Mouse (Mus musculus) layer of hippocampus, adult 8-10 months (tissue): ENCODE results near the gene Grasp. TPM values are rescaled to one million over a fixed set of nuclear protein-coding genes. Genes with fewer than 3 reads are reported as not detected.

ENCODE experiments used
- DNase-seq, 2 experiments: peaks; one replicate each; pipeline ENCODE4 v3.0.0; 2022; ENCODE audit warnings: low spot score in 2 of 2
- total RNA-seq, 4 experiments: library from RNA; stranded (reverse); gene quantifications; 2 replicates each; pipeline ENCODE4 v1.2.4; 2022

Gene Grasp
- total RNA-seq, 4 experiments from 2014 or later, result 57.6 to 64.4 (median 61.9) TPM

DNA sequence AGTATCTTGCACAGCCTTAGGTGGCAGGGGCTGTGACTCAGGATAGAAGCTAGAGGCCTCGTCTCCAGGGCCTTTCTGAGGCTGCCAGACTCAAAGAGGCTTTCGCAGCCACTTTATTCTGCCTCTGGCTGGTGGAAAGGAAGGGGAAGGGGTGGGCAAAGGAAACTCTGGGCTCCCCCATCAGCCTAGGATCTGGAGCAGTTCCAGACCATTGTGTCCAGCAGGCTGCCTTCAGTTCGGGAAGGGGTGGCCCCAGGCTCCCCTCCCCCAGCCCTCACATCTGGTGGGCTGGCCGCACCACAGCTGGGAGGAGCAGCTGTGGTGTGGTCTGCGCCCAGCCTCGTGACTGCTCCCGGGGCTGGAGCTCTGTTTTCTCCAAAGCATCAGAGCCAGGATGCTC is 4.0 kb downstream of the Grasp start:
- no peak for DNase-seq

DNA sequence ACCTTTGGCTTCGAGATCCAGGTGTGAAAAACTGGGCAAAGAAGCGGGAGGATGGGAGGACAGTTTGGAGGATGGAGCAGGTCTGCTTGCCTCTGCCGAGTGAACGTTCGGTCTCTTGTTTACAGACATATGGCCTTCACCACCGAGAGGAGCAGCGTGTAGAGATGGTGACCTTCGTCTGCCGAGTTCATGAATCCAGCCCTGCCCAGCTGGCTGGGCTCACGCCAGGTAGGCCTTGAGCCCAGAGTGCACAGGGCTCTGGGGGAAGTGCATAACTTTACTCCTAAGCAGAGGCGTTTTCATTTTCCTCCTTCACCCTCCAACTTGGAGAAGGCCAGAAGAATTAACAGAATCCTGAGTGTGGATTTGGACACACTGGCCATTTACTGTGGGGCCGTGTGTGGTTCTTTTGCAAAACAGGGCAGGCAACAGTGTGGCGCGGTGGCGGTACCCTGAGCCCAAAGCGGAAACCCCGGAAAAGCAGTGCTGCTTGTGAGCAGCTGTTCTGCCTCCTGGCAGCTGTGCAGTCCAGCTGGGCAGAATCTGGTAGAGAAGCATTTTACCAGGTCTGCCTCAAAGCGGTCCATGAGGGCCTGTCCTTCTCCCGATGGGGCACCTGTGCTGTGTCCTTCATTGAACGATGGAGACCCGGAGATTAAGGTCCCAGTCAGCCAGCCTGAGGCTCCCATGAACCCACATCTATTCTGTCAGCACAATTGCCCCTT is 5.0 kb downstream of the Grasp start:
- DNase-seq, result no peak

DNA sequence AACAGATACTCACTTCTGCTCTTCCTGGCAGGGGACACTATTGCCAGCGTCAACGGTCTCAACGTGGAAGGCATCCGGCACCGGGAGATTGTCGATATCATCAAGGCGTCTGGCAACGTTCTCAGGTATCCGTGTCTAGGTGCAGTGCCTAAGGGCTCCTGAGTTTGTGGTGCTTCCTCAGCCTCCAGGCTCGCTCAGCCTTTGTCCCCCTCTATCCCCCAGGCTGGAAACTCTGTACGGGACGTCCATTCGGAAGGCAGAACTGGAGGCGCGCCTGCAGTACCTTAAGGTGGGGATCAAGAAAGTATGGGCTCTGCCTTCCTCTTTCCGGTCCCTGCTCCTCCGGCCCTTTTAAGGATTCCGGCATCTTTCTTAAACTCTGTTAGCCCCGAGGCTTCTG is 6.5 kb downstream of the Grasp start:
- DNase-seq, result no peak

DNA sequence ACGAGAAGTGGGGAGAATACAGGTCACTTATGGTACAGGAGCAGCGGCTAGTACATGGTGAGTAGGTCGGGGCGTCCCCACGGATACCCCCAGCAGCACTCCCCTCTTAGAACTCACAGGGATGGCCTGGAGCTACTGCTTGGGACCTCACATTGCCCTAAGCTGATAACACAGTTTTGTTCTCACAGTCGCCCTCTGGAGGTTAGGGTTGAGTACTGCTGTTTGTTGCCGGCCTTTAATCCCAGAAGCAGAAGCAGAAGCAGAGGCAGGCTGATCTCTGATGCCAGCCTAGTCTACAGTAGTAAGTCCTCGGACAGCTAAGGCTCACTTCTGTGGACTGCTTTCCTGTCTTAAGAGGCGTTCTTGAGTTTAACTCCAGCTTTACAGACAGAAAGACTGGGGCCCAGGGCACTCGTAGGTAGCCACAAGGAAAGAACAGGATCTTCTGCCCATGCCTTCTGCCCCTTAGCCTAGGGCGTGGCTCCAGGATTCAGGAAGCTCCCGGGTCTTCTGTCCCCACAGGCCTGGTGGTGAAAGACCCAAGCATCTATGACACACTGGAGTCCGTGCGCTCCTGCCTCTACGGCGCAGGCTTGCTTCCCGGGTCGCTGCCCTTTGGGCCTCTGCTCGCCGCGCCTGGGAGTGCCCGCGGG is 7.1 kb downstream of the Grasp start:
- no peak for DNase-seq

DNA sequence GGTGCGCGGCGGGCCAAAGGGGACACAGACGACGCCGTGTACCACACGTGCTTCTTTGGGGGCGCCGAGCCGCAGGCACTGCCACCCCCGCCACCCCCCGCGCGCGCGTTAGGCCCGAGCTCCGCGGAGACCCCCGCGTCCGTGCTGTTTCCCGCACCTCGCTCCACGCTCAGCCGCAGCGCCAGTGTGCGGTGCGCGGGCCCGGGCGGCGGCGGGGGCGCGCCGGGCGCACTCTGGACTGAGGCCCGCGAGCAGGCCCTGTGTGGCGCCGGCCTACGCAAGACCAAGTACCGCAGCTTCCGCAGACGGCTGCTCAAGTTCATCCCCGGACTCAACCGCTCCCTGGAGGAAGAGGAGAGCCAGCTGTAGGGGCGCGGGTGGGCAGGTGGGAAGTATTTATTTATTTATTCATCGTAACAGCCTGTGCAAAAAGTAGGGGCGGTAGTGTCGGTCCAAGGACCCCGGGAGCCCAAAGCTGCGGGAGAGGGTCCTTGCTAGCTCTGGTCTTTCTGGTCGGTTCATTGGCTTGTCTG is 7.7 kb downstream of the Grasp start:
- no peak for DNase-seq

DNA sequence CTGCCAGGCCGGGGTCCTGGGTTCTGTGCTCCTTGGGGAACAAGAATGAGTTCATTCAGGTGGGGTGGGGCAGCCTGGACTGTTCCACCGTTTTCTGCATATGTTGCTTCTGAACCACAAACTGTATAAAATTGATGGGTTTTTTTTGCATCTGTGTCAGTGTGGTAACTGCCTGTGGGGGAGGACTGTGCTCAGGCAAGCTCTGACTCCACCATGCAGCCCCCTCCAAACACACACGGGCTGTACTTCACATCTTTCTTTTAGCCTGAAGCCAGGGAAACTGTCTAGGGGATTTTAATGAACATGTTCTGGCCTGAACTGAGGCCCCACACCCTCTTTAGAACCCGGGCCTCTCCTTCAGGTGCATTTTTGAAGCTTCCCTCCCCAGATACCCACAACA is 8.6 kb downstream of the Grasp start:
- no peak for DNase-seq

DNA sequence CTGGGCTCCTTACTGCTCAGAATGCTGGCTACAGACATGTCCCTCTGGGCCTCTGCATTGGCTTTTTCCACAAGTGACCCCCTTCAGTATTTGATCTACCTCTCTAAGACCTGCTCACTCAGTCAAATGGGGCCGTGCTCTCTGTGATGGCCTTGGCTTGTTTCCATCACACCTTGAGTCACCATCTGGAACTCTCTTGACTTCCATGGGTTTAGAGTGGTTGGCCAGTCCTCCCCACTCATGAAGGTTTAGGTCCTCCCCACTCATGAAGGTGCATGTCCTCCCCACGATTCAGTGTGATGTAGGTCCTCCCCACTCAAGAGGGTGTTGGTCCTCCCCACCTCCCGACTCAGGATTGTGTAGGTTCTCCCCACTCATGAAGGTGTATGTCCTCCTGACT is 9.2 kb downstream of the Grasp start:
- no peak for DNase-seq

DNA sequence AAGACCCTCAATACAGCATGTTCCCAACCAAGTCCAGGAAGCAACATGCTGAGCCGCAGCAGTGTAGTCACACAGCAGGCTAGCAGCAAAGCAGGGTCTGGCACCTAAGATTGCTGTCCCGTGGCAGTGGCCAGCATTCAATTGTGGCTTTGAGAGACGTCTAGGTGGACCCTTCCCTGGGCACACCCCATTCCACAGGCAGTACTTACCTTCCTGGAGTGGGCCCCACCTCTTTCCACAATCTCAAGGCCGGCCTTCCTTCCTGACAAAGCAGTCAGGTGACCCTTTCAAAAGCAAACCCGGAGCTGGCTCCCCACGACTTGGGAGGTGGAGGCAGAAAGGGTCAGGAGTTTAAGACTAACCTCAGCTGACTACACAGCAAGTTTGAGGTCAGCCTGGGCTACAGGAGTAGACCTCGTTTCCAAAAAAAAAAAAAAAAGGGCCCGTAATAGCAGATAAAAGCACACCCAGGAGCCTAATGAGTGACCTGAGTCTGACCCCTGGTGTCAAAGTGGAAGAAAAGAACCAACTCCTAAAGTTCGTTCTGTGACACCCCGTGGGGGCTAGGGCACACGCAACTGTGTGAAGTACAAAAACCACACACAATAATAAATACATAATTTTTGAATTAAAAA is 9.8 kb downstream of the Grasp start:
- no peak for DNase-seq

DNA sequence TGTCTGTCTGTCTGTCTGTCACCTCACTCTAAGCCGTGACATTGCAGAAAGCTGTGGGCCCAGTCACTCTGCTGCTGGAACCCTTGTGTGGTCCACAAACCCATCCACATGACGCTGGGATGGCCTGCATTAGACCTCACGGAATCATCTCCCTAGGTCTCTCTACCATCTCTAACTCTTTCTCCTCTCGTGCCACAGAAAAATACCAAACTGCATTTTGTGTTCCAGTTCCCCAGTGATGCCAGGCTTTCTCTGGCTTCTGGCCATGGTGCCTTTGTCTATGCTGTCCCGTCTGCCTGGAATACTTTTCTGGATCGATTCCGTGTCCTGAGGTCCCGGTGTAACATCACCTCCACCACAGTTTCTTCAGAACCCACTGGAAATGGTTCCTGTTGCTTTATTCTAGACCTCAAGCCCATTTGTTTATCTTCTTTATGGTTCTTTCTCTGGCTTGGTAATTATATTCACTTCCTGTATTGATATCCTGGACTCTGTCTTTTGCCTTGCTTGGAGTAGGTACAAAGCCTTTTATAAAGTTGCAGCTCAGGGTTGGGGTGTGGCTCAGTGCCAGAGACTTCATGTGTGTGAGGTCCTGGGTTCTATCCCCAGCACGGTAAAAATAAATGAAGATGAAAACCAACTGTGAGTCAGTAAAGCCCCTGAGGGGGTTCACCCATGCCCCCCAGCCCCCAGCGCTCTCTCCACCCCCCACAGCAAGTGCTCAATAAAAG is 10.8 kb downstream of the Grasp start:
- no peak for DNase-seq

DNA sequence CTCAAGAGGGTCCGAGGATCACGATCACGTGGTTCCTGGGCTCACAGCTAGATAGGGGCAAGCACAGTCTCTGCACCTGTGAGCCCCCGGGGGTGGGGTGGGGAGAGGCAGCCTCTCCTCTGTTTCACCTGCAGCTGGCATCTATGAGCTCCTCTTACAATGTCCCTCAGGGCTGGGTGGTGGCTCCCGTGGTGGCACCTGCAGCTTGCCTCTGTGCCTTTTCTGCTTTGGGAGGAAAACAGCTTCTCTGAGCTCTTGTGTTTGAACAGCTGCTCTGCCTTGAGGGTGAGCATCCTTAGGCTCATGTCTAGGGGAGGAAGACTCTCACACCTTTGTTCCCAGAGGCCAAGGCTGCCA is 11.3 kb downstream of the Grasp start:
- no peak for DNase-seq

DNA sequence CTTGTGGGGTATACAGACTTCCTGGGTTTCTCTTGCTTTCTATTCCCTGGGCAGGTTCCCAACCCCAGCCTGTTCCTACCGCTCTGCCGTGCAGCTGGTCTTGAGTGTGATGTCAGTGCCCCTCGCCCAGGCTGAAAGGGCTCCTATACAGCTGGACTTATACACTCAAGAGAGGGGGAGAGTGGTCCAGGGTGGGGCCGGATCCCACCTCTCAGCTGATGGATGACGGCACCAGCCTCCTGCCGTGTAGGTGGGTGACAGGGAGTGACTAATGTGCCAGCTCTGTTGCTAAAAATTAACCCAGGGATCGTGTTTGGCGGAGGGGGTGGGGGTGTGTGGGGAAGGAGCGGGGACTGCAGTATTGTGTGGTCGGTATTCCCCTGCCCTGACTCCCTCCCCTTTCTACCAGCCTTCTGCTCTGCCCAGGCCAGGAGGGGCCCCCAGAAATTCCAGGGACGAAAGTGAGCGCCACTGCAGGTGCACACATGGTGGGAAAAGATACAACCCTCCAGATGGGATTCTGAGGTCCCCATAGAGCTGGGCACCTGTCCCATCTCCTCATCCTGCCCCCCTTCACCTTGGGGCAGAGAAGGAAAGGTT is 11.8 kb downstream of the Grasp start:
- DNase-seq, result no peak

DNA sequence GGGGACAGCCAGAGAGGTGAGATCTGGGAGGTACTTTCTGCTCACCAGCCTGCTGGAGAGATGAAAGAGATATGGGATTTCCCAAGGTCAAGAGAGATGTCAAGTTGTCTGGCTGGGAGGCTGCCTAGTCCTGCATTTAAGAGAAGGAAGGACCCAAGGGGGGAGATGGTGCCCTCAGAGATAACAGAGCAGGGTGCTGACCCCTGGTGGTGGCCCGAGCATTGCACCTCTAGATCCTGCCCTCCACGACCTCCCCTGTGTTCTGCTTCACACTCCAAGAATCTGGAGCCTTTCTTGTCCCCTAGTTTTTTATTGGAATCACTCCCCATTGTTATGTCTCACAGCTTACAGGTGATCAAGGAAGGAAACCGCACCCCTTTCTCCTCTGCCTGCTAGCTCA is 12.9 kb downstream of the Grasp start:
- no peak for DNase-seq

DNA sequence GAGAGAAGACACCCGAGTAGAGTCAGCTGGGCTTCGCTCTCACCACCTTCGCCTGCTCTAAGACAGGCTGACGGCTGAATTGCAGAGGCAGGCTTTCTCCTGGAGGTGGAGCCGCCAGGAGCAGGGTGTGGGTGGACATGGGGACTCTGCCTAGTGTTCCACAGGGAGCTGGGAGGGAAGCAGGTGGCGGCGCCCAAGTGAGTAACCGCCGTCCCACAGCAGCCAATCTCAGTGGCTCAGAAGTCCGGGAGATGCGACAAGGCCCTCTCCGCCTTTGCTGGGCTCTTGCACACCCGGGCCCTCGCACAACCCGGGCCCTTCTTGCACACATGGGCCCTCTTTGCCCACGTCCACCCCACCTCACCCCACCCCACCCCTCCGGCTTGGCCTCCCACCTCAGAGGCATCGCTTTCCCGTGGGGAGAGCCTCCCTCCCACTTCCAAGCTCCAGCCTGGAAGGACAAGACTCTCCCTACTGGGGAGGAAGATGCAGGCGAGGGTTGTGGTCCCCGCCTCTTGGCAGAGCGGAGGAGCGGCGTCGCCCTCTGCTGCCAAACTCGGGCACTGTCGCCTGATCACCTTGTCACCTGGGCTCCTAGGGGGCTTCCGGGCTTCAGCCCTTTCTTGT is 15.0 kb downstream of the Grasp start:
- peak; percentile 63 to 64 for DNase-seq

DNA sequence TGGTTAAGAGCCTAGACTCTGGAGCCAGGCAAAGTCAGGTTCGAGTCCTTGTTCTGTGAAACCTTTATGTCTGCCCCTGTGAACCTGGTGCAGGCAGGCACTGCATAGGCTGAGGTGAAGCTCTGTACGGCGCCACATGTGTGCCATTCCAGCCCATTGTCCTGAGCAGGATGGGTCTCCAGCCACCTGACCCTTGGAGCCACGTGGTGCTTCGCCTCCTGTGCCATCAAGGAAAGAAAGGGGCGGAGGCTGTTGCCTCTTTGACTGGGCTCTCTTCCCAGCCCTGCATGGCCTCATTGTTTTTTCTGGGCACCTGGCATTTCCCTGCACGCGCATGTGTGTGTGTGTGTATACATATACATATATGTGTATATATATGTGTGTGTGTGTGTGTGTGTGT is 15.8 kb downstream of the Grasp start:
- DNase-seq, result no peak

DNA sequence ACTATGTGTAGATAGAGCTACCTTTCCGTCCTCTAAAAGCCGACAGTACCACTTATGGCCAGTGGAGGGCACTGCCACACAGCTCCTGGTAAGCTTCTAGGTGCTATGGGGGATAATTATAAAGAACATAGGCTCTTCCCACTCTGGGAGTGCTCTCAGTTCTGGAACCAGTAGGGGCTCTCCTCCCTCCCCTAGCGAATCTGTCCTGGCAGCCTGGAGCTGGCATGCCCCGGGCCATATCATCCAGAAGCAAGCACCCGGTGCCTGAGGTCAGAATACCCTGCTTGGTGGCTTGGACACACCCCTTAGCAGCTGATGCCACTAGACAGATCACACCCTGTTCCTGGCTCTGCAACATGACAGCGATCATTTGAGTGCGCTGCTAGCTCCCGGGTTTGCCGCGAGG is 16.8 kb downstream of the Grasp start:
- peak; percentile 89 to 96 for DNase-seq

DNA sequence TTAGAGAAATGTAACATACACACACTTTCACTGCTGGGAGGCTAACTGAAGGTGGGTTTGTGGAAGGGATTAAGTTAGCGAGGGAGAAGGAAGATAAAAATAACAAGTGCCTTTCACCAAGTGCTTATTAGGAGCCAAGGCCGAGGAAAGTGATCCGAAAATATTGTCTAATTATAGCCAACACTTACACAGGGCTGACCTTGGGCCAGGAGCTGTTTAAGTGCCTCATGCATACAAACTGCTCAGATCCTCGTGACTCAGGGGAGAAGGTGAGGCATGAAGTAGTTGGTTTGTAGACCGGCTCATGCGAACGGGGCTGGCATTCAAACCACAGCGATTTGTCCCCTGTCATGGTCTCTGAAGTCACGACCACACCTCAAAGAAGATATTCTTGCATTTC is 17.2 kb downstream of the Grasp start:
- no peak for DNase-seq

DNA sequence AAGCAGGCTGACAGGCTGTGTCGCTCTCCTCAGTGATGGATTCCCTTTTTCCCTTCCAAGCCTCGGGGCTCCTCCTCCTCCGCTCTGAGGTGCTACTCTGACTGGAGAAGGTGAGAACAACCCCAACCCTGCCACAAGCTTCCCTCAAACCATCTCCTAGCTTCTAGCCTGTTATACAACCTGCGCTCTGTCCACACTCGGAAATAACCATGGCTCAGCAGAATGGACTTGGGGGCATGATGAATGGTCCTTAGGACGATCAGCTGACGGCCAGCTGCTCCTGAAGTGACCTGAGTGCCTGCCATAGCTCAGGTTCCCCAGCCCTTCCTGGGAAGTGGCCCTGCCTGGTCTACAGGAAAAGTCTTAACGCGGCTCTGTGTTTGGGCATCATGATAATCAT is 17.9 kb downstream of the Grasp start:
- DNase-seq, result no peak

DNA sequence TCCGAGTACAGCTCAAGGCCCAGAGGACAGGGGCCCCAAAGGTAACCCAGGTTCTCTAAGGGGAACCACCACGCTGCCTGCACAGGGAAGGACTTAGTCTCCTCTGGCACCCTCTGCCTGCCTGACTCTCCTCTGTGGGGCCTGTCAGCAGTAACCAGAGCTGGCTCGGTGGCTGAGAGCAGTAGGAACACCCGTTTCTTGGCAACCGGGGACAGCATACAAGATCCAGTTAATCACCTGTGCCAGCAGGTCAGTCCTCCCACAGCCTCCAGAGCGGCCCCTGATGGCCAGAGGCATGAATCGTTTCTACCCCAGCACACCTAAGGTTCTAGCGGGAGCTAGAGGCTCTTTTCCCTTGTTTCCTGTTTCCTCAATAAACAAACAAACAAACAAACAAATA is 18.7 kb downstream of the Grasp start:
- no peak for DNase-seq

DNA sequence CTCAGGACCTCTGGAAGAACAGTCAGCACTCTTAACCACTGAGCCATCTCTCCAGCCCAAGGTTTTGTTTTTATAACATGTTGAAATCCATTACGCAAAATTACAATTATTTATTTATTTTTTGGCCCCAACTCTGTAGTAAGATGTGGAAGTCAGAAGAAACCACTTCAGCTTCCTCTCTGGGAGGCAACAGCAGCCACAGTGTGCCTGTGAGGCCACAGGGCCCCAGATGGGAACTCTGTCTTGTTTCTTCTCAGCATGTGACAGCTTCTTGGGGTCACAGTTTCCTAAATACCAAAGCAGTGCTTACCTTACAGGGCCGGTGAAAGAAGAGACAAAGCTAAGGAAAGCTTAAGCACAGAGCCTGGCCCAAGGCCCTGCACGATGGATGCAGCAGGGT is 20.0 kb downstream of the Grasp start:
- DNase-seq, result no peak

DNA sequence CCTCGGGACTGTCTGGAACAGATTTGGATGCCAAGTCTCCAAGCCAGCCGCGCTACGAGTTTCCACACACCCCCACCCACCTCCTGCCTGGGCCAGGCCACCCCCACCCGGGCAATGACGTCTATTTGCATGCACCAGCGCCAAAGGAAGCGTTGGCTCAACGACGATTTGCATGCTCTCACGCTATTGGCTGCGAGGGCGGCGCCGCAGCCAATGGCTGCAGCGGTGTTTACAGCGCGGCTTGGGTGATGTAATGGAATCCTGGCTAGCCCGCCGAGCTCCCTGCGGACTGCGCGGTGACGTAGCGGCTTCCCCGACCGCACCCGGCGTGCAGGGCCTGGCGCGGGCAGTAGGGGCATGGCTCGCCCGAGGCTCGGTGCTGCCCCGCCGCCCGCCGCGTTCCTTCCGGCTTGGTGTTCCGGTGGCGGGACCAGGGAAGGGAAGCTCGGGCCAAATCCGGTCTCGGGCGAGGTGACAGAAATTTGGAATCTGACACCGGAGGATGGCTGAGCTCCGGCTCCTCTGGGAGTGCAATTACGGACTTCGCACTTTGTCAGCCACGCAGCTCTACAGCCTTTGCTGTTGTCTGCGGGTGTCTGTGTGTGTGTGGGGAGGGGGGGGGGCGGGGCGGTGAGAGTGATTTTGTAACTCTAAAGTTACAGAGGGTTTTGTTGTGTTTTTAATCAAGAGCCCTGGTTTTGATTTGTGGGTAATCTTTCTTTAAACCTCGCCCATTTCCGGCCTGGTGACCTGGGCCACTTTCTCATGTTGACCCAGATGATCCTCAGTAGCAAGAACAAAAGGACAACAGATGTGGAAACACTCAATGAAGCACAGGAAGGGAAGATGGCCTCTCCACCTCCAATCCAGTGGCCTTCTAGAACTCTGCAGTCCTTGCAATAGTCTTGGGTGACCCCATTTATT is 22.5 kb downstream of the Grasp start:
- peak; percentile 95 for DNase-seq
